Mouse (Mus musculus) bone marrow, adult 2 months (tissue): ENCODE results near the gene Adam33. TPM values are rescaled to one million over a fixed set of nuclear protein-coding genes. Genes with fewer than 3 reads are reported as not detected.
"Not testable (repeated sequence)": the region's sequence is repeated elsewhere in the genome, so short reads cannot be mapped to it uniquely, and the experiment has no call there.

Experiments
- H3K27ac ChIP-seq: fragments of 200-500 bp; 2 replicates; pipeline ENCODE4 v1.5.1; 2012; ENCODE audit warnings: low read depth, mild to moderate bottlenecking, control low read depth, inconsistent platforms, low read length; ENCODE audit not compliant: control insufficient read depth, poor library complexity, insufficient read depth
- H3K4me1 ChIP-seq: fragments of 200-500 bp; 2 replicates; pipeline ENCODE4 v1.6.1; 2011; ENCODE audit warnings: low read length; ENCODE audit not compliant: control insufficient read depth, insufficient read depth
- H3K4me3 ChIP-seq: fragments of 200-500 bp; replicated peaks from 2 replicates; pipeline ENCODE3; 2011; ENCODE audit warnings: mild to moderate bottlenecking, low read depth, low read length, control low read depth; ENCODE audit not compliant: control insufficient read depth
- CTCF ChIP-seq: fragments of 200-500 bp; IDR thresholded peaks from 2 replicates; pipeline ENCODE4 v1.5.1; 2011; ENCODE audit warnings: low read length, control low read depth; ENCODE audit not compliant: control insufficient read depth, insufficient read depth
- POLR2A ChIP-seq: fragments of 200-500 bp; IDR thresholded peaks from 2 replicates; pipeline ENCODE4 v1.6.1; 2011; ENCODE audit warnings: low read depth, mild to moderate bottlenecking, control low read depth, low read length, borderline replicate concordance; ENCODE audit not compliant: control insufficient read depth
- WGBS: fragments of 180-500 bp; shearing (Covaris S2); methylation state at CpG from one replicate; pipeline ENCODE4 v1.1.7; 2018; 5-methylcytosine and 5-hydroxymethylcytosine counted together
- polyA plus RNA-seq: library from polyadenylated mRNA; stranded (reverse); fragments of >200 nt; gene quantifications from 2 replicates; pipeline ENCODE4 v1.2.4, GENCODE M21; 2011; ENCODE audit warnings: low replicate concordance; ENCODE audit not compliant: missing spikeins, insufficient read depth, insufficient read length

The Adam33 gene
- polyA plus RNA-seq, 1 experiment: 47.9 TPM

GRCm38 (mm10) chr2:131040854-131041825 is 22.5 kb downstream of the Adam33 start:
- Histone ChIP-seq H3K4me1 (peaks cover 6% of the 10 kb centered on the region; the same call in 1 of the 2 replicates), H3K27ac (0 out of 2 replicates have a peak overlapping the region, but pooled peaks have one; percentile 6), H3K4me3 (no peak overlapping the region)
- 5% methylated on average over 115 of the region's 115 CpGs for WGBS
- no peak; the same call in 1 of the 2 replicates for TF ChIP-seq POLR2A
- no peak for TF ChIP-seq CTCF

- Histone ChIP-seq H3K4me1 (peaks cover 4% of the 10 kb centered on the region; the same call in 1 of the 2 replicates), H3K27ac (no peak overlapping the region), H3K4me3 (no peak overlapping the region)
- TF ChIP-seq POLR2A (no peak), CTCF (no peak)
- WGBS: 73% methylated on average over 5 of the region's 5 CpGs
Observed at GRCm38 (mm10) chr2:131038675-131039074, 24.9 kb downstream of the Adam33 start.

GRCm38 (mm10) chr2:131038197-131038596 is 25.4 kb downstream of the Adam33 start:
- WGBS: 87% methylated on average over 6 of the region's 6 CpGs
- no peak overlapping the region for H3K4me3 ChIP-seq
- no peak for TF ChIP-seq POLR2A
- TF ChIP-seq CTCF: no peak
- peaks cover 4% of the 10 kb centered on the region; the same call in 1 of the 2 replicates for H3K4me1 ChIP-seq
- no peak overlapping the region for H3K27ac ChIP-seq

GRCm38 (mm10) chr2:131037226-131037990 is 26.2 kb downstream of the Adam33 start:
- no peak overlapping the region for H3K27ac ChIP-seq
- TF ChIP-seq POLR2A (no peak), CTCF (no peak)
- no peak overlapping the region for H3K4me3 ChIP-seq
- WGBS: 11% methylated on average over 17 of the region's 17 CpGs
- peaks cover 4% of the 10 kb centered on the region; the same call in 1 of the 2 replicates for H3K4me1 ChIP-seq

- Histone ChIP-seq H3K27ac (no peak overlapping the region), H3K4me3 (no peak overlapping the region), H3K4me1 (peaks cover 4% of the 10 kb centered on the region; the same call in 1 of the 2 replicates)
- TF ChIP-seq CTCF: no peak
- no peak for TF ChIP-seq POLR2A
Observed at GRCm38 (mm10) chr2:131036757-131037156, 26.9 kb downstream of the Adam33 start.

- H3K4me3 ChIP-seq: no peak overlapping the region
- TF ChIP-seq POLR2A (no peak), CTCF (no peak)
- H3K27ac ChIP-seq: no peak overlapping the region
- WGBS: 84% methylated on average over 2 of the region's 2 CpGs
- peaks cover 4% of the 10 kb centered on the region; the same call in 1 of the 2 replicates for H3K4me1 ChIP-seq
Observed at GRCm38 (mm10) chr2:131036343-131036742, 27.3 kb downstream of the Adam33 start.

- 28% methylated on average over 1 of the region's 1 CpGs for WGBS
- not testable (repeated sequence) for H3K4me3 ChIP-seq, H3K4me1 ChIP-seq, H3K27ac ChIP-seq
Observed at GRCm38 (mm10) chr2:131031406-131031805, 32.2 kb downstream of the Adam33 start.

GRCm38 (mm10) chr2:131030998-131031397 is 32.6 kb downstream of the Adam33 start:
- TF ChIP-seq CTCF: no peak
- no peak for TF ChIP-seq POLR2A
- Histone ChIP-seq H3K4me3 (no peak overlapping the region), H3K27ac (no peak overlapping the region), H3K4me1 (no peaks in the 10 kb centered on the region)
- WGBS: 90% methylated on average over 1 of the region's 1 CpGs
